Mouse (Mus musculus) heart, embryonic 14.5 days (tissue): Measurements from ENCODE around the gene Gabarap. TPM values are rescaled to one million over a fixed set of nuclear protein-coding genes. Genes with fewer than 3 reads are reported as not detected.
A peak's percentile ranks its signal among the peaks of the same experiment; 100 is the strongest.
"Not testable (repeated sequence)": the region's sequence is repeated elsewhere in the genome, so short reads cannot be mapped to it uniquely, and the experiment has no call there.

ENCODE experiments used
- ATAC-seq: fragments of 200-750 bp; cut with Nextera tagmentation; 2 replicates; pipeline ENCODE4 v1.8.0; 2017; ENCODE audit warnings: low read depth, moderate TSS enrichment; ENCODE audit not compliant: insufficient number of reproducible peaks, insufficient read depth, low FRiP score
- H3K27ac ChIP-seq, 2 experiments: fragments of 200-500 bp in 1 of 2; fragments of 300-500 bp in 1 of 2; sonication (generic) in 1 of 2; replicated peaks in 1 of 2; 2 replicates each; pipeline ENCODE4 v1.5.1; 2012 to 2014; ENCODE audit warnings: low read depth in 2 of 2, low read length in 2 of 2, control low read depth in 1 of 2, mild to moderate bottlenecking in 1 of 2, mixed read lengths in 1 of 2; ENCODE audit not compliant: control insufficient read depth in 1 of 2, insufficient read depth in 1 of 2
- H3K27me3 ChIP-seq: fragments of 300-500 bp; sonication (generic); 2 replicates; pipeline ENCODE4 v1.6.1; 2014; ENCODE audit warnings: mild to moderate bottlenecking, low read length, control low read depth; ENCODE audit not compliant: control insufficient read depth, insufficient read depth
- H3K36me3 ChIP-seq: fragments of 300-500 bp; sonication (generic); 2 replicates; pipeline ENCODE4 v1.6.1; 2014; ENCODE audit warnings: mild to moderate bottlenecking, control low read depth, low read length, mixed read lengths; ENCODE audit not compliant: control insufficient read depth, insufficient read depth
- H3K4me1 ChIP-seq, 2 experiments: fragments of 200-500 bp in 1 of 2; fragments of 300-500 bp in 1 of 2; sonication (generic) in 1 of 2; 2 replicates each; pipeline ENCODE4 v1.6.1; 2012 to 2014; ENCODE audit warnings: low read length in 2 of 2, control low read depth in 1 of 2, mixed read lengths in 1 of 2; ENCODE audit not compliant: control insufficient read depth in 2 of 2, insufficient read depth in 2 of 2
- H3K4me2 ChIP-seq: fragments of 300-500 bp; sonication (generic); 2 replicates; pipeline ENCODE4 v1.6.1; 2014; ENCODE audit warnings: mild to moderate bottlenecking, low read length
- H3K4me3 ChIP-seq, 2 experiments: fragments of 200-500 bp in 1 of 2; fragments of 300-500 bp in 1 of 2; sonication (generic) in 1 of 2; 2 replicates each; pipeline ENCODE4 v1.5.1; 2012 to 2014; ENCODE audit warnings: low read length in 2 of 2, mild to moderate bottlenecking in 2 of 2, control low read depth in 1 of 2, low read depth in 1 of 2, moderate library complexity in 1 of 2; ENCODE audit not compliant: control insufficient read depth in 1 of 2, insufficient read depth in 1 of 2
- H3K9ac ChIP-seq: fragments of 300-500 bp; sonication (generic); 2 replicates; pipeline ENCODE4 v1.6.1; 2014; ENCODE audit warnings: mild to moderate bottlenecking, low read length
- H3K9me3 ChIP-seq: fragments of 300-500 bp; sonication (generic); 2 replicates; pipeline ENCODE4 v1.6.1; 2016; ENCODE audit warnings: low read length, control low read depth; ENCODE audit not compliant: control insufficient read depth
- WGBS: fragments of 180-500 bp; shearing (Covaris S2); extraction: QIAGEN DNeasy Blood & Tissue Kit; methylation state at CpG from one replicate; pipeline ENCODE4 v1.1.7; 2014; 5-methylcytosine and 5-hydroxymethylcytosine counted together
- polyA plus RNA-seq: library from polyadenylated mRNA; unstranded; fragments of >200 nt; fragmentation: Nextera tagmentation; extraction: Ambion mirVana; gene quantifications from 2 replicates; pipeline ENCODE4 v1.2.1, GENCODE M21; 2014

Gene Gabarap
- polyA plus RNA-seq, 1 experiment from 2014 or later = 540 TPM

GRCm38 (mm10) chr11:69950807-69951459 is 40.0 kb upstream of the Gabarap start:
- peaks cover 9 to 20% of the 10 kb centered on the region in 2 experiments for H3K4me1 ChIP-seq
- ATAC-seq = no peak
- H3K9me3 ChIP-seq = no peaks in the 10 kb centered on the region
- H3K36me3 ChIP-seq = peaks cover 7% of the 10 kb centered on the region
- no peak overlapping the region for H3K27ac ChIP-seq
- H3K4me2 ChIP-seq = no peak overlapping the region
- H3K4me3 ChIP-seq = no peak overlapping the region
- no peaks in the 10 kb centered on the region; the same call in 1 of the 2 replicates for H3K27me3 ChIP-seq
- WGBS = 37% methylated on average over 4 of the region's 4 CpGs
- no peak overlapping the region for H3K9ac ChIP-seq

GRCm38 (mm10) chr11:69952274-69952673 is 38.7 kb upstream of the Gabarap start:
- Histone ChIP-seq H3K4me1 (peaks cover 5 to 11% of the 10 kb centered on the region in 2 experiments), H3K27me3 (no peaks in the 10 kb centered on the region; the same call in 1 of the 2 replicates), H3K36me3 (no peaks in the 10 kb centered on the region), H3K9me3 (no peaks in the 10 kb centered on the region), H3K9ac (no peak overlapping the region), H3K27ac (no peak overlapping the region), H3K4me3 (no peak overlapping the region), H3K4me2 (no peak overlapping the region)
- no peak for ATAC-seq
- WGBS = 54% methylated on average over 1 of the region's 1 CpGs

DNA sequence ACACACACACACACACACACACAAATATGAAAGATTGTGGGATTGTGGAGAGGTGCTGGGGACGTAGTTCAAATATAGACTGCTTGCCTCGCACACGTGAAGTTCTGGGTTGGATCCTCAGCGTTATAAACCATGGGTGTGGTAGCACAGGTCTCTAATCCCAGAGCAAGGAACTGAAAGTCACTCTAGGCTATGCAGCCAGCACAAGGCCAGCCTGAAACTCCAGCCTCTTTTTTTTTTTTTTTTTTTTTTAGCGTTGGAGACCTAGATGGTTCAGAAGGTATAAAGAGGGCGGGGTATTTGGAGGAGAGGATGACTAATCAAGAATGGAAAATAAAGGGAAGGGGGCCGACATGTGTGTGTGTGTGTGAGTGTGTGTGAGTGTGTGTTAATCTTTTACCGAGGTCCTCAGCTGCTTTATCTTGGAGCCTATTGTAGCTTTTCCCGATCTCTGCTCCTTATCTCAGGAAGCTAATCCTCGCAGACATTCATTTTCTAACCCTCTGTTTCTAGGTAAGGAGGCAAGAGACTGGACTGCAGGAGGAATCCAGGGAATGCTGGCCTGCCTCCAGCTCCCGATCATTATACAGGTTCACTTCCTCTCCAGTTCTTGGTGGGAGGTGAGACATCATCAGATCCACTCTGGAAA is 37.6 kb upstream of the Gabarap start:
- H3K36me3 ChIP-seq = no peaks in the 10 kb centered on the region
- no peak for ATAC-seq
- no peaks in the 10 kb centered on the region; the same call in 1 of the 2 replicates for H3K27me3 ChIP-seq
- H3K4me2 ChIP-seq = 0 out of 2 replicates have a peak overlapping the region, but pooled peaks have one; percentile 6
- no peak overlapping the region for H3K9ac ChIP-seq
- peaks cover 4 to 11% of the 10 kb centered on the region in 2 experiments for H3K4me1 ChIP-seq
- WGBS = 23% methylated on average over 11 of the region's 11 CpGs
- no peaks in the 10 kb centered on the region for H3K9me3 ChIP-seq
- no peak overlapping the region for H3K27ac ChIP-seq
- H3K4me3 ChIP-seq = no peak overlapping the region

- H3K9me3 ChIP-seq, H3K4me3 ChIP-seq, H3K9ac ChIP-seq, H3K27me3 ChIP-seq, H3K27ac ChIP-seq, H3K4me1 ChIP-seq, H3K36me3 ChIP-seq, ATAC-seq, H3K4me2 ChIP-seq: not testable (repeated sequence)
- 66% methylated on average over 3 of the region's 4 CpGs for WGBS
Measured at GRCm38 (mm10) chr11:69955618-69956017, 35.3 kb upstream of the Gabarap start.

GRCm38 (mm10) chr11:69956218-69956617 is 34.7 kb upstream of the Gabarap start:
- Histone ChIP-seq H3K4me1 (peaks cover 0 to 7% of the 10 kb centered on the region in 2 experiments; a peak in 2 of 4 replicates), H3K4me2 (no peak overlapping the region), H3K9ac (no peak overlapping the region), H3K36me3 (no peaks in the 10 kb centered on the region), H3K4me3 (no peak overlapping the region), H3K27ac (no peak overlapping the region), H3K27me3 (peaks cover 8% of the 10 kb centered on the region; the same call in 1 of the 2 replicates), H3K9me3 (no peaks in the 10 kb centered on the region)
- ATAC-seq = no peak
- 83% methylated on average over 1 of the region's 1 CpGs for WGBS

DNA sequence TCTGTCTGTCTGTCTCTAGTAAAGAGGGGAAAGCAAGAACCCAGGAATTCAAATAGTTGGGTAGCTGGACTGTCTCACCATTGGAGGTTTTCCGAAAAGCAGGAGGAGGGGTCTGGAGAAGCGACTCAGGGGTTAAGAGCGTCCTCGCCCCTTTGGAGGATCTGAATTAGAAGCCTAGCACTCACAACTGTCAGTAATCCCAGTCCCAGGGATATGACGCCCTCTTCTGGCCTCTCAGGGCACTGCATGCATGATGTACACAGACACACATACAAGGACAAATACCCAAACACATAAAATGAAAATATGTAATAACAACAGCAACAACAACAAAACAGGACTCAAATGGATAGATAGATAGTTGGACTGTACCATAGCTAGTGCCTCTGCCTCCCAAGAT is 30.3 kb upstream of the Gabarap start:
- peaks cover 0 to 4% of the 10 kb centered on the region in 2 experiments; a peak in 2 of 4 replicates for H3K4me1 ChIP-seq
- no peak overlapping the region for H3K27ac ChIP-seq
- H3K4me2 ChIP-seq = no peak overlapping the region
- H3K4me3 ChIP-seq = no peak overlapping the region
- ATAC-seq = no peak
- H3K9me3 ChIP-seq = no peaks in the 10 kb centered on the region
- H3K27me3 ChIP-seq = peaks cover 49% of the 10 kb centered on the region
- H3K9ac ChIP-seq = no peak overlapping the region
- WGBS = 21% methylated on average over 5 of the region's 5 CpGs
- no peaks in the 10 kb centered on the region for H3K36me3 ChIP-seq

DNA sequence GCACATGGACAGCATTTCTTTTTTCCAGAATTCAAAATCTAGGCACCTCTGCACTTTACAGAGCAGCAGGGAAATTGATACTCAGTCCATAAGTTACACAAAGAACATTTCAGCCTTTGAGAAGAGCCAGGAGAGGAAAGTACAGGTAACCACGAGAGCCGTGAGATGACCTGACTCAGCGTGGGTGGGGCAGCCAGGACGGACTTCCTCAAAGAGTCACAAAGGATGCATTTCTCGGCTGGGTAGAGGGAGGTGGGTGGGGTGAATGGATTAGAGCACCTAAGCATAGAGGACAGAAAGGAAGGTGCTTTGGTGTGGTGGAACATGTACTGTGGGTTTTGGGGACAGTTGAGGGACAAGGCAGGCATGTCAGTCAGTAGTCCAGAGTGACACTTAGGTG is 29.1 kb upstream of the Gabarap start:
- Histone ChIP-seq H3K27ac (no peak overlapping the region), H3K4me2 (no peak overlapping the region), H3K4me3 (no peak overlapping the region), H3K4me1 (peaks cover 2 to 12% of the 10 kb centered on the region in 2 experiments; a peak in 3 of 4 replicates), H3K27me3 (peaks cover 61% of the 10 kb centered on the region), H3K36me3 (no peaks in the 10 kb centered on the region), H3K9ac (no peak overlapping the region), H3K9me3 (no peaks in the 10 kb centered on the region)
- 38% methylated on average over 5 of the region's 5 CpGs for WGBS
- ATAC-seq = no peak
